Mouse (Mus musculus): ENCODE measurements around the gene Met. TPM values are rescaled to one million over a fixed set of nuclear protein-coding genes. Genes with fewer than 3 reads are reported as not detected.

Gene Met
- polyA plus RNA-seq, 1 experiment = 4.7 TPM

GRCm38 (mm10) chr6:17573732-17574131, 110.1 kb downstream of the Met start:
- H3K27ac ChIP-seq (ENCODE audit: insufficient read depth, low read depth, low read length) = 0 out of 2 replicates have a peak overlapping the region, but pooled peaks have one; percentile 16
- no peak for TF ChIP-seq CTCF (IDR thresholded peaks at IDR 0.05; ENCODE audit: extremely low read depth, insufficient read length, insufficient replicate concordance, low read depth, low read length)
- TF ChIP-seq POLR2A (IDR thresholded peaks at IDR 0.05; ENCODE audit: low read depth, low read length) = no peak
- WGBS = 71% methylated on average over 2 of the region's 2 CpGs

GRCm38 (mm10) chr6:17578092-17578760, 114.6 kb downstream of the Met start:
- peaks cover 3% of the 10 kb centered on the region; the same call in 1 of the 2 replicates for H3K4me1 ChIP-seq (ENCODE audit: control insufficient read depth, insufficient read depth, insufficient read length, low read length)
- no peaks in the 10 kb centered on the region for H3K36me3 ChIP-seq (ENCODE audit: control insufficient read depth, insufficient read depth, low read length)
- H3K4me3 ChIP-seq (ENCODE audit: low read depth, low read length) = no peak overlapping the region
- no peaks in the 10 kb centered on the region for H3K27me3 ChIP-seq (ENCODE audit: control insufficient read depth, insufficient read depth, low read length)
- no peak for TF ChIP-seq CTCF (IDR thresholded peaks at IDR 0.05; ENCODE audit: extremely low read depth, insufficient read length, insufficient replicate concordance, low read depth, low read length)
- TF ChIP-seq POLR2A (IDR thresholded peaks at IDR 0.05; ENCODE audit: low read depth, low read length) = no peak
- WGBS = 20% methylated on average over 3 of the region's 3 CpGs
- H3K27ac ChIP-seq (ENCODE audit: insufficient read depth, low read depth, low read length) = no peak overlapping the region

More at GRCm38 (mm10) chr6:17573732-17574131, 110.1 kb downstream of the Met start:
- H3K36me3 ChIP-seq (ENCODE audit: control insufficient read depth, insufficient read depth, low read length) = peaks cover 5% of the 10 kb centered on the region
- H3K4me1 ChIP-seq (ENCODE audit: control insufficient read depth, insufficient read depth, insufficient read length, low read length) = peaks cover 8% of the 10 kb centered on the region; the same call in 1 of the 2 replicates
- H3K4me3 ChIP-seq (ENCODE audit: low read depth, low read length) = no peak overlapping the region
- no peaks in the 10 kb centered on the region for H3K27me3 ChIP-seq (ENCODE audit: control insufficient read depth, insufficient read depth, low read length)

GRCm38 (mm10) chr6:17580349-17580748, 116.7 kb downstream of the Met start:
- Histone ChIP-seq H3K36me3 (ENCODE audit: control insufficient read depth, insufficient read depth, low read length) (no peaks in the 10 kb centered on the region), H3K27me3 (ENCODE audit: control insufficient read depth, insufficient read depth, low read length) (no peaks in the 10 kb centered on the region), H3K27ac (ENCODE audit: insufficient read depth, low read depth, low read length) (no peak overlapping the region), H3K4me1 (ENCODE audit: control insufficient read depth, insufficient read depth, insufficient read length, low read length) (no peaks in the 10 kb centered on the region; the same call in 1 of the 2 replicates), H3K4me3 (ENCODE audit: low read depth, low read length) (no peak overlapping the region)
- 90% methylated on average over 3 of the region's 3 CpGs for WGBS
- TF ChIP-seq CTCF (IDR thresholded peaks at IDR 0.05; ENCODE audit: extremely low read depth, insufficient read length, insufficient replicate concordance, low read depth, low read length) (no peak), POLR2A (IDR thresholded peaks at IDR 0.05; ENCODE audit: low read depth, low read length) (no peak)

GRCm38 (mm10) chr6:17583982-17584381, 120.4 kb downstream of the Met start:
- no peak for TF ChIP-seq POLR2A (IDR thresholded peaks at IDR 0.05; ENCODE audit: low read depth, low read length)
- TF ChIP-seq CTCF (IDR thresholded peaks at IDR 0.05; ENCODE audit: extremely low read depth, insufficient read length, insufficient replicate concordance, low read depth, low read length) = no peak
- Histone ChIP-seq H3K4me3 (ENCODE audit: low read depth, low read length) (peak overlapping the region; percentile 20), H3K27me3 (ENCODE audit: control insufficient read depth, insufficient read depth, low read length) (no peaks in the 10 kb centered on the region), H3K36me3 (ENCODE audit: control insufficient read depth, insufficient read depth, low read length) (no peaks in the 10 kb centered on the region), H3K4me1 (ENCODE audit: control insufficient read depth, insufficient read depth, insufficient read length, low read length) (no peaks in the 10 kb centered on the region; the same call in 1 of the 2 replicates), H3K27ac (ENCODE audit: insufficient read depth, low read depth, low read length) (no peak overlapping the region)
- 14% methylated on average over 13 of the region's 13 CpGs for WGBS

- WGBS = 23% methylated on average over 16 of the region's 16 CpGs
These were observed 125.7 kb downstream of the Met start for GRCm38 (mm10) chr6:17589049-17589952.

GRCm38 (mm10) chr6:17589953-17590627, 126.5 kb downstream of the Met start:
- Histone ChIP-seq H3K36me3 (ENCODE audit: control insufficient read depth, insufficient read depth, low read length) (no peaks in the 10 kb centered on the region), H3K27me3 (ENCODE audit: control insufficient read depth, insufficient read depth, low read length) (no peaks in the 10 kb centered on the region), H3K4me1 (ENCODE audit: control insufficient read depth, insufficient read depth, insufficient read length, low read length) (peaks cover 3% of the 10 kb centered on the region; the same call in 1 of the 2 replicates), H3K27ac (ENCODE audit: insufficient read depth, low read depth, low read length) (no peak overlapping the region), H3K4me3 (ENCODE audit: low read depth, low read length) (no peak overlapping the region)
- no peak for TF ChIP-seq CTCF (IDR thresholded peaks at IDR 0.05; ENCODE audit: extremely low read depth, insufficient read length, insufficient replicate concordance, low read depth, low read length)
- no peak for TF ChIP-seq POLR2A (IDR thresholded peaks at IDR 0.05; ENCODE audit: low read depth, low read length)
- WGBS = 22% methylated on average over 8 of the region's 8 CpGs

More at GRCm38 (mm10) chr6:17589049-17589952, 125.7 kb downstream of the Met start:
- Histone ChIP-seq H3K4me3 (ENCODE audit: low read depth, low read length) (no peak overlapping the region), H3K27ac (ENCODE audit: insufficient read depth, low read depth, low read length) (no peak overlapping the region), H3K36me3 (ENCODE audit: control insufficient read depth, insufficient read depth, low read length) (no peaks in the 10 kb centered on the region), H3K4me1 (ENCODE audit: control insufficient read depth, insufficient read depth, insufficient read length, low read length) (peaks cover 3% of the 10 kb centered on the region; the same call in 1 of the 2 replicates), H3K27me3 (ENCODE audit: control insufficient read depth, insufficient read depth, low read length) (no peaks in the 10 kb centered on the region)
- TF ChIP-seq POLR2A (IDR thresholded peaks at IDR 0.05; ENCODE audit: low read depth, low read length) = no peak
- peak; percentile 86; the same call in 1 of the 2 replicates for TF ChIP-seq CTCF (IDR thresholded peaks at IDR 0.05; ENCODE audit: extremely low read depth, insufficient read length, insufficient replicate concordance, low read depth, low read length)
